Mouse (Mus musculus) MEL-GATA-1-ER (cell line): Measurements from ENCODE around the gene Glrb.
A peak's percentile ranks its signal among the peaks of the same experiment; 100 is the strongest.

Source experiments
- DNase-seq: peaks from one replicate; pipeline ENCODE4 v3.0.0-alpha.2; 2012; ENCODE audit warnings: low read depth; ENCODE audit errors: extremely low read depth

Glrb gene

DNA sequence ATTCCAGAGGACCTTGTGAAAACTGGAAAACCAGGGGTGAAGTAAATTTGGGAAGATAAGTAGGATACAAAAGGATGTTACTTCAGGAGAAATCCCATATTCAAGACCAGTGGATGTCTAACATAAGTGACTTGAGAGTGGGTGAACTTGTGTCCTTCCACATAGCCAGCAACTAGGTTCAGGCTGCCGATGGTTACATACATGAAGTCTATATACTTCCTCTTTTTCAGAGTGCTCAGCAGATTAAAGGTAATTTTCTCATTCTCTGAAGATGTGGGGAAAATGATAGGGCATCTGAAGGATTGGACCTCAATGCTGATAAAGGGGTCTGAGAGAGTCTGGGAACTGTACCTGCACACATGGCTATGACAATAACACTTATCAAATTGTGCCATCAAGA lies 89.5 kb downstream of the Glrb start:
- DNase-seq: peak; percentile 5

GRCm38 (mm10) chr3:80818619-80819018 lies 94.8 kb downstream of the Glrb start:
- no peak for DNase-seq

- DNase-seq: no peak
Measured at GRCm38 (mm10) chr3:80813734-80814133, 99.7 kb downstream of the Glrb start.

- no peak for DNase-seq
Measured at GRCm38 (mm10) chr3:80812237-80812636, 101.2 kb downstream of the Glrb start.

- DNase-seq: no peak
Measured at GRCm38 (mm10) chr3:80805327-80805726, 108.1 kb downstream of the Glrb start.

DNA sequence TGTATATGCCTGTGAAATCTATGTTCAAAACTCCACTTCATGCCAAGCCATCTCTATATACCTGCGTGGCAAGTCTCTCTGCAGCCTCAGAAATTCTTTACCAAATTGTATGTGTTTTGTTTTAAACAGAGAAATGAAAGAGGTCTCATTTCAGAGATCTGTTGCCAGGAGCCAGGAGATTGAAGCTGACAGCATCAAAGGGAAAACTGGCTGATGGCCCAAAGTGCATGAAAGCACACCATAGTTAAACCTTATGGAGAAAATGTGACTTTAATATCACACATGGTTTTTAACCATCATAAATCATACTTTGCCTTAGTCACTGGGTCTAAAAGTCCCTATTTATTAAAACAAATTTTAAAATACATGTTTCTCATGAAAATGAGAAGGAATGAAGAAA lies 109.6 kb downstream of the Glrb start:
- DNase-seq: no peak

DNA sequence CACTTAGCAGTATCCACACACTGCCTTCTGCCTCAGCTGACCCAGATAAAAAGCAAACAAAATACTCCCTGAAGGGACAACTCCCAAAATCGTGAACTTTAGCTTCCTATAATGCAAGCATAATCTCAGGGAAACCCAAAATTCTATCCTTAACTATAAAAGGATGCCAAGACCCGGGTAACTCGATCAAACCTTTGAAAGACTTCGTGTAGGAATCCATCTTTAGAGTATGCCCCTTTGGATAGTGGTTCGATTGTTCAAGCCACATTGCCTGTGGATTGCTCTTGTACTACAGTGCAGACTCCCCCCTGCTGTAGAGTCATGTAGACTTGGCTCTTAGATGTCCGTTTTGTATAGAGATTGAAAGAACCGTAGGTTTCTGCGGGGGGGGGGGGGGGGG lies 110.2 kb downstream of the Glrb start:
- no peak for DNase-seq

DNA sequence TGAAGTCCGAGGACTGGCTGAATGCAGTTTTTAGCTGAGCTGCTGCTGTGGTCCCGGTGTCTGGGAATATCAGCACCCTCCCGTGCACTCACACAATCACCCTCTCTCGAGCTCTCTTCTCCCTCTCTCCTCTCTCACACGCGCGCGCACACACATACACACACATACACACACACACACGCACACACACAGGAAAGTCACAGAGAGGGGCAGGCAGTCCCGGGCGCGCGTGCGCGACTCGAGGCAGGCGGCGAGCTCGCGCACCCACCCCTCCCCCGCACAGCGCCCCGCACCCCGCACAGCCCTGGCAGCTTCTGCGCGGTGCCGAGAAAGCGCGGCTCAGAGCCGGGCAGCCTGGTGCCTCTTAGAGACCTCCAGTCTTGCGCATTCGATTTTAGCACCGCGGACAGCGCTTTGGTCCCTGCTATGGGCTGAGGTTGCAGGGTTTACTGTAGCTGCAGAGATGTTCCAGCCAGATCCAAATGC lies 110.8 kb downstream of the Glrb start, which contains the start of gene Gria2:
Gria2 (minus strand) TSS at position 240 of the 486 bp plus-strand sequence.
- DNase-seq: no peak

DNA sequence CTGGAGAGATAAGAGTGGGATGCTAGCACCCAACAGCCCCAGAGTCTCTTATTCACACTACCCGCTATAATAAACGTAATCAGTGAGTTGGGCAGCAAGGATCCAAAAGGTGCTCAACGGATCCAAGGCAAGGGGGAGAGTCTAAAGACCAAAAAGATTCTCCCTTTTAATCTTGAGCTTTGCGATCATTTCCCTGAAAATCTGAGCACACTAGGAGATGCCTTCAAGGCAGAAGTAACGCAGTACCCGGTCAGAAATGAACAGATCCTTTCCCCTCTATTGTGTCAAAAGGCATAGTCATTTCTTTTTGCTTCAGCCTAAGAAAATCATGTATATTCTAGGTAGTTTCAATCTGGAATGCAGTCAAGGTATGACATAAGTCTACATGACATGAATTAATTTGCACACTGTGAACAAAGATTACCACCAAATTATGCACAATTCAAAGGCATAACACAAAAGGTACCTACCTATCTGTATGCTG lies 111.6 kb downstream of the Glrb start:
- DNase-seq: no peak

GRCm38 (mm10) chr3:80800995-80801826 lies 112.2 kb downstream of the Glrb start:
- DNase-seq: no peak

GRCm38 (mm10) chr3:80800299-80800994 lies 113.0 kb downstream of the Glrb start:
- no peak for DNase-seq

DNA sequence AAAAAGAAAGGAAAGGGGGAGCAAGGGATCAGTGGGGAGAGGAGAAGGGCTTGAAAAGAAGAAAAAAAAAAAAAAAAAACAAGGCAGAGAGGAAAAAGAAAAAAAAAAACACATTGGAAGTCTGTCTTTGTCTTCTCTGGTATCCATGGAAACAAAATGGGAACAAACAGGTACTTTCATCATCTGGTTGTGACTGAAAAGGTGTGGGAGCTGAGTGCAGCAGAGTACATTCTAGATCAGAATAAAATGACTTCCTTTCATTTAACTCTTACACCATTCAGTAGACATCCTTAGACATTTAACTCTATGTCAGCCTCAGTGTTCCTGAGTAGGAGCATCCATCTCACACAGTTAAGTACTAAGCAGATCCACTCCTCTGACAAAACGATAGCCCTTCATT lies 115.5 kb downstream of the Glrb start:
- no peak for DNase-seq

DNA sequence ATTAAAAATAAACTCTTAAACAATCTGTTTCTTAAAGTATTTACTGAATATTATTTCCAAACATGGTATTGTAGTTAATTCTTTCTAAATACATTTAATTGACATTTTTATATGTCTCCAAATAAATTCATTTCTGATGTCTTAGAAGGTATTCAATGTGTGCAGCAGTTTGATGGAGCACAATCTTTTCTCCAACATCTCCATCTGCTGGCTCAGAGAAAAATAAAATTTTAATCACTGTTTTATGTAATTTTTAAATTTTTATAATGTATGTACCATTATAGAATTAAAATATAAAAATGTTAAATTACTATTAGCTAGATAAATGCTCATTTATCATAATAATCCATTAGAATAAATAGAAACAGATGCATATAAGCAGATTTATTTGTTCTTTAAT lies 116.7 kb downstream of the Glrb start:
- no peak for DNase-seq

DNA sequence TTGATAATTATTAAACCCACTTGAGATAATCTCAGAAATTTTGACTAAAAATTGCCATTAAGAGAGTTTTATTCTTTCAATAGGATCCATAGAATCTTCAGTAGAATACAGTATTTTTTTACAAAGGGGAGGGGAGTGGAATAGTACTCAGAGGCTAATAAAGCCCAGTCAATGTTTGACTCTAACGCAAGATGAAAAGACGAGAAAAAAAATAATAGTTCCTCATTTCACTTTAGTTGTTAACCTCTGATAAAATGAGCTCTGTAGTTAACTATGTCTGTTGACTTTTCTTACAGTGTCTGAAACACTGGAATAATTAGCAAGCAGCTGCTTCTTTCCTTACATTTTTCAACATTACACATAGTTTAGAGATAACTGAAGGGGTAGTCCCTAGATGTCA lies 118.2 kb downstream of the Glrb start:
- DNase-seq: no peak
